Mouse (Mus musculus): ENCODE results near the gene Sik2. TPM values are rescaled to one million over a fixed set of nuclear protein-coding genes. Genes with fewer than 3 reads are reported as not detected.

The Sik2 gene
- total and polyA plus RNA-seq, 2 experiments from 2014 or later = 20.5 to 36.7 TPM

GRCm38 (mm10) chr9:50847606-50848368 lies 161.1 kb downstream of the Sik2 start:
- no peak for TF ChIP-seq CTCF (IDR thresholded peaks at IDR 0.05; ENCODE audit: low read depth)
- ATAC-seq (no peak), DNase-seq (no peak)
- no peak overlapping the region for H3K27ac ChIP-seq (ENCODE audit: low read depth, low read length)
- H3K36me3 ChIP-seq (ENCODE audit: insufficient read depth) = peaks cover 23% of the 10 kb centered on the region
- H3K27me3 ChIP-seq (ENCODE audit: insufficient read depth, low read length) = no peaks in the 10 kb centered on the region
- no peak overlapping the region for H3K4me2 ChIP-seq (ENCODE audit: low read depth)
- H3K9ac ChIP-seq = no peak overlapping the region
- H3K9me3 ChIP-seq (ENCODE audit: low read length) = no peaks in the 10 kb centered on the region
- WGBS = 74% methylated on average over 12 of the region's 12 CpGs
- peaks cover 5% of the 10 kb centered on the region; the same call in 1 of the 2 replicates for H3K4me1 ChIP-seq (ENCODE audit: insufficient read depth)
- no peak overlapping the region for H3K4me3 ChIP-seq (ENCODE audit: low read depth, low read length)

GRCm38 (mm10) chr9:50847133-50847532 lies 161.7 kb downstream of the Sik2 start:
- Histone ChIP-seq H3K9me3 (ENCODE audit: low read length) (no peaks in the 10 kb centered on the region), H3K27ac (ENCODE audit: low read depth, low read length) (no peak overlapping the region), H3K36me3 (ENCODE audit: insufficient read depth) (peaks cover 26% of the 10 kb centered on the region), H3K4me1 (ENCODE audit: insufficient read depth) (peaks cover 5% of the 10 kb centered on the region; the same call in 1 of the 2 replicates), H3K27me3 (ENCODE audit: insufficient read depth, low read length) (no peaks in the 10 kb centered on the region), H3K4me3 (ENCODE audit: low read depth, low read length) (no peak overlapping the region), H3K9ac (no peak overlapping the region), H3K4me2 (ENCODE audit: low read depth) (no peak overlapping the region)
- no peak for TF ChIP-seq CTCF (IDR thresholded peaks at IDR 0.05; ENCODE audit: low read depth)
- ATAC-seq (no peak), DNase-seq (no peak)
- WGBS = 91% methylated on average over 6 of the region's 6 CpGs

GRCm38 (mm10) chr9:50845547-50845946 lies 163.3 kb downstream of the Sik2 start:
- H3K4me3 ChIP-seq (ENCODE audit: low read depth, low read length) = no peak overlapping the region
- 76% methylated on average over 9 of the region's 9 CpGs for WGBS
- TF ChIP-seq CTCF (IDR thresholded peaks at IDR 0.05; ENCODE audit: low read depth) = no peak
- no peaks in the 10 kb centered on the region for H3K4me1 ChIP-seq (ENCODE audit: insufficient read depth)
- no peaks in the 10 kb centered on the region for H3K9me3 ChIP-seq (ENCODE audit: low read length)
- no peak overlapping the region for H3K9ac ChIP-seq
- DNase-seq (no peak), ATAC-seq (no peak)
- H3K27me3 ChIP-seq (ENCODE audit: insufficient read depth, low read length) = no peaks in the 10 kb centered on the region
- no peak overlapping the region for H3K27ac ChIP-seq (ENCODE audit: low read depth, low read length)
- H3K36me3 ChIP-seq (ENCODE audit: insufficient read depth) = peaks cover 26% of the 10 kb centered on the region
- H3K4me2 ChIP-seq (ENCODE audit: low read depth) = no peak overlapping the region

- WGBS = 91% methylated on average over 3 of the region's 3 CpGs
- Histone ChIP-seq H3K9ac (no peak within 1 kb of the TSS), H3K4me1 (ENCODE audit: insufficient read depth) (no peaks in the 10 kb centered on the region), H3K36me3 (ENCODE audit: insufficient read depth) (peaks cover 26% of the 10 kb centered on the region), H3K4me3 (ENCODE audit: low read depth, low read length) (no peak within 1 kb of the TSS), H3K27ac (ENCODE audit: low read depth, low read length) (no peak within 1 kb of the TSS), H3K9me3 (ENCODE audit: low read length) (no peaks in the 10 kb centered on the region), H3K4me2 (ENCODE audit: low read depth) (no peak within 1 kb of the TSS), H3K27me3 (ENCODE audit: insufficient read depth, low read length) (no peaks in the 10 kb centered on the region)
- no peak for DNase-seq
- TF ChIP-seq CTCF (IDR thresholded peaks at IDR 0.05; ENCODE audit: low read depth) = no peak
- no peak for ATAC-seq
Observed at GRCm38 (mm10) chr9:50845081-50845480, 163.8 kb downstream of the Sik2 start, which contains the start of gene Ppp2r1b. Ppp2r1b (plus strand) TSS chr9:50845301.

Other genes starting within 250 kb of the Sik2 start
- gene Fdxacb1, start 240.8 kb downstream of the Sik2 start, total RNA-seq (2014; rRNA removed) = 9.6 and 19.1 TPM in 2 replicates
- 9.3 and 10.4 TPM in 2 replicates for gene Fdxacb1, start 240.8 kb downstream of the Sik2 start, polyA plus RNA-seq (2015; fragmentation: Nextera tagmentation; extraction: Ambion mirVana)
- gene Alg9, start 234.1 kb downstream of the Sik2 start, total RNA-seq (2014; rRNA removed) = 71.1 and 74.2 TPM in 2 replicates
- 41.4 and 53.7 TPM in 2 replicates for gene Alg9, start 234.1 kb downstream of the Sik2 start, polyA plus RNA-seq (2015; fragmentation: Nextera tagmentation; extraction: Ambion mirVana)
- 45.9 and 48.3 TPM in 2 replicates for gene 1110032A03Rik, start 233.6 kb downstream of the Sik2 start, total RNA-seq (2014; rRNA removed)
- gene 1110032A03Rik, start 233.6 kb downstream of the Sik2 start, polyA plus RNA-seq (2015; fragmentation: Nextera tagmentation; extraction: Ambion mirVana) = 65.0 and 69.3 TPM in 2 replicates
- gene Ppp2r1b, start 163.8 kb downstream of the Sik2 start, total RNA-seq (2014; rRNA removed) = 15.2 and 26.0 TPM in 2 replicates
- 26.1 and 29.8 TPM in 2 replicates for gene Ppp2r1b, start 163.8 kb downstream of the Sik2 start, polyA plus RNA-seq (2015; fragmentation: Nextera tagmentation; extraction: Ambion mirVana)
- not detected in 2 replicates for gene Btg4, start 51.8 kb upstream of the Sik2 start, total RNA-seq (2014; rRNA removed)
- not detected in 2 replicates for gene Btg4, start 51.8 kb upstream of the Sik2 start, polyA plus RNA-seq (2015; fragmentation: Nextera tagmentation; extraction: Ambion mirVana)
- gene Layn, start 68.0 kb upstream of the Sik2 start, total RNA-seq (2014; rRNA removed) = 3.8 and 7.8 TPM in 2 replicates
- gene Layn, start 68.0 kb upstream of the Sik2 start, polyA plus RNA-seq (2015; fragmentation: Nextera tagmentation; extraction: Ambion mirVana) = 2.9 and 3.2 TPM in 2 replicates
- gene 4833427G06Rik, start 93.0 kb upstream of the Sik2 start, total RNA-seq (2014; rRNA removed) = 1.4 and 2.2 TPM in 2 replicates
- 1.5 and 2.4 TPM in 2 replicates for gene 4833427G06Rik, start 93.0 kb upstream of the Sik2 start, polyA plus RNA-seq (2015; fragmentation: Nextera tagmentation; extraction: Ambion mirVana)
- not detected in 2 replicates for gene Gm32742, start 156.4 kb upstream of the Sik2 start, total RNA-seq (2014; rRNA removed)
- 0.02 and 0.03 TPM in 2 replicates for gene Gm32742, start 156.4 kb upstream of the Sik2 start, polyA plus RNA-seq (2015; fragmentation: Nextera tagmentation; extraction: Ambion mirVana)
- gene Pou2af1, start 204.6 kb upstream of the Sik2 start, total RNA-seq (2014; rRNA removed) = 0.05 TPM in 1 of 2 replicates, not detected in the other
- 0.09 TPM in 1 of 2 replicates, not detected in the other for gene Pou2af1, start 204.6 kb upstream of the Sik2 start, polyA plus RNA-seq (2015; fragmentation: Nextera tagmentation; extraction: Ambion mirVana)